Mouse (Mus musculus): ENCODE data around the gene Ak2. TPM values are rescaled to one million over a fixed set of nuclear protein-coding genes. Genes with fewer than 3 reads are reported as not detected.

Ak2 gene
- total RNA-seq, 2 experiments from 2014 or later, result 91.3 to 93.4 TPM

- peak; percentile 79 to 89 for DNase-seq
- intact Hi-C loops (cut with DNase I), result loop anchor here (1.0 kb wide), 2 partner anchors 111 to 115 kb away; no protein-coding TSS in a partner anchor
Measured at GRCm38 (mm10) chr4:128971065-128971694, 20.6 kb upstream of the Ak2 start.

GRCm38 (mm10) chr4:128974677-128975076 is 17.1 kb upstream of the Ak2 start:
- intact Hi-C loops (cut with DNase I), result no loop called here
- DNase-seq, result no peak

GRCm38 (mm10) chr4:128976577-128976976 is 15.2 kb upstream of the Ak2 start:
- no peak for DNase-seq
- intact Hi-C loops (cut with DNase I), result no loop called here

GRCm38 (mm10) chr4:128977217-128977616 is 14.5 kb upstream of the Ak2 start:
- intact Hi-C loops (cut with DNase I), result no loop called here
- DNase-seq, result no peak

- intact Hi-C loops (cut with DNase I), result no loop called here
- no peak for DNase-seq
Measured at GRCm38 (mm10) chr4:128978634-128979033, 13.1 kb upstream of the Ak2 start.

- DNase-seq, result no peak
- intact Hi-C loops (cut with DNase I), result no loop called here
Measured at GRCm38 (mm10) chr4:128980890-128981832, 10.6 kb upstream of the Ak2 start.

GRCm38 (mm10) chr4:128981833-128982180 is 10.0 kb upstream of the Ak2 start:
- intact Hi-C loops (cut with DNase I), result no loop called here

GRCm38 (mm10) chr4:128983151-128983550 is 8.6 kb upstream of the Ak2 start:
- DNase-seq, result no peak
- intact Hi-C loops (cut with DNase I), result no loop called here

More at GRCm38 (mm10) chr4:128981833-128982180, 10.0 kb upstream of the Ak2 start:
- no peak for DNase-seq

- DNase-seq, result no peak
- intact Hi-C loops (cut with DNase I), result no loop called here
Measured at GRCm38 (mm10) chr4:128983656-128984055, 8.1 kb upstream of the Ak2 start.

GRCm38 (mm10) chr4:128984600-128984999 is 7.2 kb upstream of the Ak2 start:
- DNase-seq, result no peak
- intact Hi-C loops (cut with DNase I), result no loop called here

GRCm38 (mm10) chr4:128988911-128989310 is 2.8 kb upstream of the Ak2 start:
- intact Hi-C loops (cut with DNase I), result no loop called here
- DNase-seq, result no peak

GRCm38 (mm10) chr4:128989678-128990077 is 2.1 kb upstream of the Ak2 start:
- no peak for DNase-seq
- intact Hi-C loops (cut with DNase I), result loop anchor here (5.0 kb wide), 1 partner anchor 68 kb away; the partner anchor contains the start of gene Rnf19b

- DNase-seq, result no peak
- intact Hi-C loops (cut with DNase I), result loop anchor here (5.0 kb wide), 1 partner anchor 65 kb away; the partner anchor contains the start of gene Rnf19b
Measured at GRCm38 (mm10) chr4:128992176-128992575, 418 bp downstream of the Ak2 start.

GRCm38 (mm10) chr4:128993025-128993662 is 1.4 kb downstream of the Ak2 start:
- intact Hi-C loops (cut with DNase I), result loop anchor here (5.0 kb wide), 1 partner anchor 64 kb away; the partner anchor contains the start of gene Rnf19b
- DNase-seq, result peak; percentile 97

- intact Hi-C loops (cut with DNase I), result loop anchor here (5.0 kb wide), 1 partner anchor 64 kb away; the partner anchor contains the start of gene Rnf19b
- DNase-seq, result no peak
Measured at GRCm38 (mm10) chr4:128993675-128994074, 1.9 kb downstream of the Ak2 start.

- intact Hi-C loops (cut with DNase I), result no loop called here
- DNase-seq, result no peak
Measured at GRCm38 (mm10) chr4:128995238-128995637, 3.5 kb downstream of the Ak2 start.

- intact Hi-C loops (cut with DNase I), result no loop called here
- no peak for DNase-seq
Measured at GRCm38 (mm10) chr4:128997258-128997657, 5.5 kb downstream of the Ak2 start.

- intact Hi-C loops (cut with DNase I), result no loop called here
- no peak for DNase-seq
Measured at GRCm38 (mm10) chr4:128998401-128998800, 6.6 kb downstream of the Ak2 start.

- no peak for DNase-seq
- intact Hi-C loops (cut with DNase I), result no loop called here
Measured at GRCm38 (mm10) chr4:129000786-129001185, 9.0 kb downstream of the Ak2 start.

GRCm38 (mm10) chr4:129003720-129004119 is 12.0 kb downstream of the Ak2 start:
- no peak for DNase-seq
- intact Hi-C loops (cut with DNase I), result no loop called here

- DNase-seq, result no peak
- intact Hi-C loops (cut with DNase I), result no loop called here
Measured at GRCm38 (mm10) chr4:129008006-129008519, 16.3 kb downstream of the Ak2 start.
